Mouse (Mus musculus): ENCODE measurements at regions not wholly inside any gene's neighbourhood (a gene's known extent, or its start where the extent isn't known, plus 50 kb on each side); places are given as distances from the start of the nearest gene placed in this dataset.

DNA sequence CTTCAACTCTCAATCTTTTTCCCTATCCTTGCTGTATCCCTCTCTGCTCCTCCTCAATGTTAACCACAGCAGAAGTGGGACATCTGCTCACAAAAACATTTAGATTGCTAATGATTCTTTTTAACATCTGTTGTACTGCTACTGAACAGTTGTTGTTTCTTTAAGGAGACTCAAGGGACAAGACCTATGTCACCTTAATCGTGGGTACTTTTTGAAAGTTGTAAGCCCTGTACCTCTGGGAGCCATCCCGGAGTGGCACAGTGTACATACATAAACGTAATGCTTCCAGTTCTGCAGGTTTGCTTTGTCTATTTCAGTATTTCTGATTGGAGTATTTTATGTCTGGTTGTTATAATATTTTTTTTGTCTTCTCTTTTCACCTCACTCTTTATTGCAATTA is 740.5 kb upstream of the Foxg1 start:
- Histone ChIP-seq H3K4me2 (ENCODE audit: low read depth, low read length) (no peak overlapping the region), H3K27me3 (replicated peaks; ENCODE audit: control insufficient read depth, insufficient read depth, low read length) (no peaks in the 10 kb centered on the region), H3K9ac (ENCODE audit: low read depth, low read length) (no peak overlapping the region), H3K4me1 (ENCODE audit: control insufficient read depth, insufficient read depth, low read length) (no peaks in the 10 kb centered on the region), H3K36me3 (ENCODE audit: control insufficient read depth, insufficient read depth, low read length) (no peaks in the 10 kb centered on the region), H3K4me3 (ENCODE audit: low read depth, low read length) (no peak overlapping the region), H3K9me3 (ENCODE audit: control insufficient read depth, low read length) (no peaks in the 10 kb centered on the region), H3K27ac (replicated peaks; ENCODE audit: low read depth, low read length) (no peak overlapping the region)
- ATAC-seq (ENCODE audit: low read depth) (no peak; the same call in 1 of the 2 replicates), DNase-seq (ENCODE audit: low spot score) (no peak)
- 44% methylated on average over 3 of the region's 3 CpGs for WGBS

DNA sequence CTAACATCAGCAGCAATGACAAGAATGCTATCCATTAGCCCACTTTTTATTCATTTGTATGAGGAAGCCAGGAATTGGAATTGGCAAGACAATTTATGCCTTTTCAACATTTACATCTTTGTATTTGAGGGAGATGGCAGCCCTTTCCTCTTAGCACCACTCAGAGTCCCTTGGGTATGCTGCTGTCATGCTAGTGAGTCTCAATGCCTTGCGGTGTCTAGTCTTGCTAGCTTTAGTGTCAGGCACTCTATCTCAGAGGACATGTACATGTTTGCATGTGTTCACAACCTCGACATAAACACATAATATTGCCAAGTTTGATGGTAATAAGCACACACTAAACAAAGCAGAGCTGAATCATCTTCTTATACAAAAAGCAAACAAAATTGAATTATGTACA is 737.3 kb upstream of the Foxg1 start:
- Histone ChIP-seq H3K4me1 (ENCODE audit: control insufficient read depth, insufficient read depth, low read length) (no peaks in the 10 kb centered on the region), H3K27ac (replicated peaks; ENCODE audit: low read depth, low read length) (no peak overlapping the region), H3K9ac (ENCODE audit: low read depth, low read length) (no peak overlapping the region), H3K9me3 (ENCODE audit: control insufficient read depth, low read length) (no peaks in the 10 kb centered on the region), H3K36me3 (ENCODE audit: control insufficient read depth, insufficient read depth, low read length) (no peaks in the 10 kb centered on the region), H3K27me3 (replicated peaks; ENCODE audit: control insufficient read depth, insufficient read depth, low read length) (no peaks in the 10 kb centered on the region), H3K4me2 (ENCODE audit: low read depth, low read length) (no peak overlapping the region), H3K4me3 (ENCODE audit: low read depth, low read length) (no peak overlapping the region)
- ATAC-seq (ENCODE audit: low read depth) (no peak), DNase-seq (ENCODE audit: low spot score) (no peak)
- 66% methylated on average over 2 of the region's 2 CpGs for WGBS

- 53% methylated on average over 7 of the region's 7 CpGs for WGBS
- DNase-seq (ENCODE audit: low spot score) (peak; percentile 20), ATAC-seq (ENCODE audit: low read depth) (no peak)
- Histone ChIP-seq H3K36me3 (ENCODE audit: control insufficient read depth, insufficient read depth, low read length) (no peaks in the 10 kb centered on the region), H3K9ac (ENCODE audit: low read depth, low read length) (no peak overlapping the region), H3K4me3 (ENCODE audit: low read depth, low read length) (no peak overlapping the region), H3K4me2 (ENCODE audit: low read depth, low read length) (no peak overlapping the region), H3K4me1 (ENCODE audit: control insufficient read depth, insufficient read depth, low read length) (no peaks in the 10 kb centered on the region), H3K27me3 (replicated peaks; ENCODE audit: control insufficient read depth, insufficient read depth, low read length) (no peaks in the 10 kb centered on the region), H3K27ac (replicated peaks; ENCODE audit: low read depth, low read length) (no peak overlapping the region), H3K9me3 (ENCODE audit: control insufficient read depth, low read length) (no peaks in the 10 kb centered on the region)
These were observed 736.5 kb upstream of the Foxg1 start for GRCm38 (mm10) chr12:48645910-48646309.

DNA sequence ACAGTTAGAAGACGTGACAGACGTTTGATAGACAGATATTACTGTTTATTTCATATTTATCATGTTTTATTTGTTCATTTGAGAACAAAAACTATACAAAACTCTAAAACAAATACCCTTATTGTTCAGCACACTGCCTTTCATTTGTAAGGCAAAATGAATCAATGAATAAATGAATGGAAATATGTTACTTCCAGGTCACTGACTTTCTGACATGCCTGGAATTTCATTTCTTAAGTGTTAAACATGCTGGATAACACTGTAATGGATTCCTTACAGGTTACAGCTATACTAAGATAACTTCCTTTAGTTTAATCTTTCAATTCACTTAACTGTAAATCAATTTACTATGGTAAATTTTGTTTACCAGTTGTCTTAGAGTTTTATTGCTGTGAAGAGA is 707.3 kb upstream of the Foxg1 start:
- DNase-seq (ENCODE audit: low spot score) (no peak), ATAC-seq (ENCODE audit: low read depth) (no peak)
- no peaks in the 10 kb centered on the region for H3K4me1 ChIP-seq (ENCODE audit: control insufficient read depth, insufficient read depth, low read length)
- H3K4me3 ChIP-seq (ENCODE audit: low read depth, low read length): no peak overlapping the region
- no peak overlapping the region for H3K9ac ChIP-seq (ENCODE audit: low read depth, low read length)
- no peak overlapping the region for H3K4me2 ChIP-seq (ENCODE audit: low read depth, low read length)
- no peaks in the 10 kb centered on the region for H3K36me3 ChIP-seq (ENCODE audit: control insufficient read depth, insufficient read depth, low read length)
- no peak overlapping the region for H3K27ac ChIP-seq (replicated peaks; ENCODE audit: low read depth, low read length)
- H3K27me3 ChIP-seq (replicated peaks; ENCODE audit: control insufficient read depth, insufficient read depth, low read length): no peaks in the 10 kb centered on the region
- no peaks in the 10 kb centered on the region for H3K9me3 ChIP-seq (ENCODE audit: control insufficient read depth, low read length)
- 58% methylated on average over 2 of the region's 2 CpGs for WGBS

- no peak overlapping the region for H3K4me2 ChIP-seq (ENCODE audit: low read depth, low read length)
- ATAC-seq (ENCODE audit: low read depth) (no peak), DNase-seq (ENCODE audit: low spot score) (no peak)
- no peaks in the 10 kb centered on the region for H3K36me3 ChIP-seq (ENCODE audit: control insufficient read depth, insufficient read depth, low read length)
- no peaks in the 10 kb centered on the region for H3K4me1 ChIP-seq (ENCODE audit: control insufficient read depth, insufficient read depth, low read length)
- no peaks in the 10 kb centered on the region for H3K9me3 ChIP-seq (ENCODE audit: control insufficient read depth, low read length)
- no peak overlapping the region for H3K27ac ChIP-seq (replicated peaks; ENCODE audit: low read depth, low read length)
- H3K4me3 ChIP-seq (ENCODE audit: low read depth, low read length): no peak overlapping the region
- no peaks in the 10 kb centered on the region for H3K27me3 ChIP-seq (replicated peaks; ENCODE audit: control insufficient read depth, insufficient read depth, low read length)
- no peak overlapping the region for H3K9ac ChIP-seq (ENCODE audit: low read depth, low read length)
- 63% methylated on average over 1 of the region's 1 CpGs for WGBS
These were observed 701.5 kb upstream of the Foxg1 start for GRCm38 (mm10) chr12:48680957-48681356.

DNA sequence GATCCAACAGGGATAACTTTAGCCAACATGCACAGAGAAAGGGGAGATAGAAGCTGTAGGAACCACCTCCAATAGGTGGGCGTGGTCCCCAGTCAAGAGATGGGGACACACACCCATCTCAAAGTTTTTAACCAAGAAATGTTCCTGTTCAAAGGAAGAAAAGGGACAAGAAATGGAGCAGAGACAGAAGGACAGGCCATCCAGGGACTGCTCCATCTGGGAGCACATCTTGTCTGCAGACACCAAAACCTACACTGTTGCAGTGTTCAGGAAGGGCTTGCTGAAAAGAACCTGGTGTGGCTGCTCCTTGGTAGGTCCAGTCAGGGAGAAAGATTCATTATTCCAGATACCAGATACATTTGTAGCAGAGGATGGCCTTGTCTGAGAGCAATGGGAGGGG is 676.5 kb upstream of the Foxg1 start:
- no peak for DNase-seq (ENCODE audit: low spot score)
- H3K27ac ChIP-seq (replicated peaks; ENCODE audit: low read depth, low read length): no peak overlapping the region
- H3K27me3 ChIP-seq (replicated peaks; ENCODE audit: control insufficient read depth, insufficient read depth, low read length): no peaks in the 10 kb centered on the region
- no peaks in the 10 kb centered on the region for H3K9me3 ChIP-seq (ENCODE audit: control insufficient read depth, low read length)
- no peak overlapping the region for H3K9ac ChIP-seq (ENCODE audit: low read depth, low read length)
- H3K4me1 ChIP-seq (ENCODE audit: control insufficient read depth, insufficient read depth, low read length): no peaks in the 10 kb centered on the region
- no peak overlapping the region for H3K4me3 ChIP-seq (ENCODE audit: low read depth, low read length)
- H3K4me2 ChIP-seq (ENCODE audit: low read depth, low read length): no peak overlapping the region
- WGBS: 87% methylated on average over 1 of the region's 1 CpGs
- H3K36me3 ChIP-seq (ENCODE audit: control insufficient read depth, insufficient read depth, low read length): no peaks in the 10 kb centered on the region
- no peak for ATAC-seq (ENCODE audit: low read depth)

GRCm38 (mm10) chr12:48713646-48714045 is 668.8 kb upstream of the Foxg1 start:
- no peaks in the 10 kb centered on the region for H3K4me1 ChIP-seq (ENCODE audit: control insufficient read depth, insufficient read depth, low read length)
- H3K9ac ChIP-seq (ENCODE audit: low read depth, low read length): no peak overlapping the region
- H3K4me3 ChIP-seq (ENCODE audit: low read depth, low read length): no peak overlapping the region
- DNase-seq (ENCODE audit: low spot score) (no peak), ATAC-seq (ENCODE audit: low read depth) (no peak)
- H3K36me3 ChIP-seq (ENCODE audit: control insufficient read depth, insufficient read depth, low read length): no peaks in the 10 kb centered on the region
- 87% methylated on average over 4 of the region's 4 CpGs for WGBS
- H3K9me3 ChIP-seq (ENCODE audit: control insufficient read depth, low read length): no peaks in the 10 kb centered on the region
- H3K4me2 ChIP-seq (ENCODE audit: low read depth, low read length): no peak overlapping the region
- no peak overlapping the region for H3K27ac ChIP-seq (replicated peaks; ENCODE audit: low read depth, low read length)
- no peaks in the 10 kb centered on the region for H3K27me3 ChIP-seq (replicated peaks; ENCODE audit: control insufficient read depth, insufficient read depth, low read length)

- Histone ChIP-seq H3K4me1 (ENCODE audit: control insufficient read depth, insufficient read depth, low read length) (no peaks in the 10 kb centered on the region), H3K4me3 (ENCODE audit: low read depth, low read length) (no peak overlapping the region), H3K9me3 (ENCODE audit: control insufficient read depth, low read length) (no peaks in the 10 kb centered on the region), H3K4me2 (ENCODE audit: low read depth, low read length) (no peak overlapping the region), H3K27ac (replicated peaks; ENCODE audit: low read depth, low read length) (no peak overlapping the region), H3K9ac (ENCODE audit: low read depth, low read length) (no peak overlapping the region), H3K27me3 (replicated peaks; ENCODE audit: control insufficient read depth, insufficient read depth, low read length) (no peaks in the 10 kb centered on the region), H3K36me3 (ENCODE audit: control insufficient read depth, insufficient read depth, low read length) (no peaks in the 10 kb centered on the region)
- ATAC-seq (ENCODE audit: low read depth) (no peak), DNase-seq (ENCODE audit: low spot score) (no peak)
- 64% methylated on average over 4 of the region's 4 CpGs for WGBS
These were observed 652.6 kb upstream of the Foxg1 start for GRCm38 (mm10) chr12:48729851-48730250.

- DNase-seq (ENCODE audit: low spot score) (no peak), ATAC-seq (ENCODE audit: low read depth) (no peak)
- WGBS: 78% methylated on average over 3 of the region's 3 CpGs
These were observed 623.6 kb upstream of the Foxg1 start for GRCm38 (mm10) chr12:48758805-48759396.

More at GRCm38 (mm10) chr12:48758805-48759396, 623.6 kb upstream of the Foxg1 start:
- Histone ChIP-seq H3K4me2 (ENCODE audit: low read depth, low read length) (no peak overlapping the region), H3K9ac (ENCODE audit: low read depth, low read length) (no peak overlapping the region), H3K9me3 (ENCODE audit: control insufficient read depth, low read length) (no peaks in the 10 kb centered on the region), H3K36me3 (ENCODE audit: control insufficient read depth, insufficient read depth, low read length) (no peaks in the 10 kb centered on the region), H3K4me3 (ENCODE audit: low read depth, low read length) (no peak overlapping the region), H3K4me1 (ENCODE audit: control insufficient read depth, insufficient read depth, low read length) (no peaks in the 10 kb centered on the region), H3K27ac (replicated peaks; ENCODE audit: low read depth, low read length) (no peak overlapping the region), H3K27me3 (replicated peaks; ENCODE audit: control insufficient read depth, insufficient read depth, low read length) (no peaks in the 10 kb centered on the region)

Data from embryonic facial prominence, embryonic 14.5 days (tissue).